Mouse (Mus musculus) cerebellum, adult 11 months (tissue): Measurements from ENCODE around the gene Ttll12.

Experiments used
- DNase-seq: peaks from one replicate; pipeline ENCODE4 v3.0.0; 2022

Gene Ttll12

GRCm38 (mm10) chr15:83594513-83595363 is at the start of gene Ttll12:
TSS of gene Ttll12 (minus strand) at chr15:83595157.
- DNase-seq = peak; percentile 95

GRCm38 (mm10) chr15:83642518-83642917 is 47.6 kb upstream of the Ttll12 start:
- DNase-seq = no peak

- DNase-seq = no peak
Observed at GRCm38 (mm10) chr15:83640208-83640607, 45.3 kb upstream of the Ttll12 start.

- DNase-seq = no peak
Observed at GRCm38 (mm10) chr15:83639160-83639559, 44.2 kb upstream of the Ttll12 start.

DNA sequence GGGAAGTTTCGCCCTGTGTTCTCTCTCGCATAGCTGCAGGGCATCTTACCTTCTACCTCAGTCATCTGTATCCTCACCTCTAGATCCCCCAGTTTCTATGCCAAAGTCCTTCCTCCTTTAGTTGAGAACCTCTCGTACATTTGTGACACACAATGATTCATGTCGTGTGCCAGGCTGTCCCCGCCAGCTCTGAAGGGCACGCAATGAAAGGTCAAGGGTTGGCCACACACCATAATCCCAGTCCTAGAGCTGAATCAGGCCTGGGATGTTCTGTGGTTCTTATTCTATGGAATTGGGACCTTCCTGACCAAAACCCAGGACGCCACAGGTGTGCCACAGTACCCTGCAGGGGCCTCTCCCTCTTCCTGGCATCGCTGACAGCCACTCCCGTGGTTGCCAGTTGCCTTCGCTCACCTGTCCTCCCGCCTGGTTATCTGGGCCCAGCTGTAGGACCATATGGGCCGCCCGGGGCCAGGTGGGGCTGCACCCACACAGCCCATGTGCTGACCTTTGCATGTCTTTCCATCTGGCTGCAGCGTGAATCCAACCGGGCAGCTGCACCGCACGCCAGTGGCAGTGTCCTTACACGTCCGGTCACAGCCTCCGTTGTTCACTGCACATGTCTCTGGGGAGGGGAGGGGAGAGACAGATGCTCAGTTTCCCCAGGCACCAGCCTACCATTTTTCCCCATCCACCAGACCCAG is 43.4 kb upstream of the Ttll12 start:
- no peak for DNase-seq

DNA sequence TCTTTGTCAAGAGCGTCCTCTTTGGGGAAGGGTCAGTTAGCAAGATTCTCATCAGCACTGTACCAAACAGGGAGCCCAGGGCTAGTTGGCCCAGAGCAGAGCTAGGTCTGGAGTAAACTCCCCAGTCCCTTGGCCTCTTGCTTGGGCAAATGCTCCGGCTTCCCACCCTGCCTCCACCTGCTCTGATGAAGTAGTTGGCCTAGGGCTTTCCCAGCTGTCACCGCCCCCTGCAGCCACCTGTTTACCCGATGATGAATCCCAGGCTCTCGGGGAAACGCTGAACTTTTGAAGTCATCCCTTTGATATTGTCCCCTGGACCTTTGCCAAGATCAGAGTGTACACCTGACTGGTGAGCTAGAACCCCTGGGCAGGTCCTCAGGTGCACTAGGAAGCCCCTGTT is 41.8 kb upstream of the Ttll12 start:
- DNase-seq = no peak

GRCm38 (mm10) chr15:83635251-83635650 is 40.3 kb upstream of the Ttll12 start:
- no peak for DNase-seq

DNA sequence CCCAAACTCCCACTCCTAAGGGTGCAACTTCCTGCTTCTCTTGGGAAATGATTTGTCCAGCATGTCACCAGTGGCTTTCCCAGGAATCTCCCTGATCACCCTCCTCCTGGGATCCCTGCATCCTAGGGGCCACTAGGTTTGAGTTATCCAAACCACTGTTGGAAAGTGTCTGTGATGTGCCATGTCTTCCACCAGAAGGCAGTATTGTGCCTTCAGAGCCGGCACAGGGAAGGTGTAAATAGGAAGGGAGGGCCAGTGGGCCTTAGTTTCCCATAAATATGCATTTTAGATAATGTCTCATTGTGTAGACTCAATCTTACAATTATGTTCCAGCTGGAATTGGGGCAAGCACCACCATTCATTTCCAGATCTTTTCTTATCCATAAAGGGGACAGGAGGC is 39.1 kb upstream of the Ttll12 start:
- no peak for DNase-seq

DNA sequence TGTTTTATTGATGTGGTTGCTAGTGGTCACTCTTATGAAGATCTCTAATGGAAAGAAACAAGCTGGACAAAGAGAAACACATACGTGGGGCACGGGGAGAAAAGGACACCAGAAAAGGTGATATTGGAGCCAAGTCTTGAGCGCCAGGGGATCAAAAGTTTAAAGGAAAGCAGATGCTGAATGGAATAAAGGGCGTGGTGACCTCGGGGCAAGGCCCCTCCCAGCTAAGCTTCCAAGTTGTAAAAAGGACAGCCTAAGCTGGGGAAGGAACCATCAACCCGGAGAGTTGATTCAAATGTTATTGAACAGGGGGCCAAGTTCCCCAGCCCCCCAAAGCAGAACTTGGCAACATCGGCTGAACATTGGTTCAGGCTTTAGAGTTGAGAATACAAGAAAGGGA is 36.1 kb upstream of the Ttll12 start:
- no peak for DNase-seq

DNA sequence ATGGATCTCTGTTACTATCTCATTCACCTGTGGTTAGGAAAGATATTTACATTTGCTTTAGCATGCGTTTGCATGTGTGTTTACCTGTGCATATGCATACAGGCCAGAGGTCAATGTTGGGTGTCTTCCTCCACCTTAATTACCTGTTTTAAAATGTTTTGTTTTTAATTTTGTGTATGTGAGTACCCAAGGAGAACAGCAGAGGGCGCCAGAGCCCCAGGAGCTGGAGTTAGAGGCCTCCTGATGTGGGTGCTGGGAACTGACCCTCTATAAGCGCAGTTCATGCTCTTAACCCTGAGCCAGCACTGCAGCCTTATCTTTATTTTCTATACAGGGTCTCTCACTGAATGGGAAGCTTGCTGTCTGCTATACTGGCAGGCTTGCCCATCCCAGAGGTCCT is 34.8 kb upstream of the Ttll12 start:
- no peak for DNase-seq

DNA sequence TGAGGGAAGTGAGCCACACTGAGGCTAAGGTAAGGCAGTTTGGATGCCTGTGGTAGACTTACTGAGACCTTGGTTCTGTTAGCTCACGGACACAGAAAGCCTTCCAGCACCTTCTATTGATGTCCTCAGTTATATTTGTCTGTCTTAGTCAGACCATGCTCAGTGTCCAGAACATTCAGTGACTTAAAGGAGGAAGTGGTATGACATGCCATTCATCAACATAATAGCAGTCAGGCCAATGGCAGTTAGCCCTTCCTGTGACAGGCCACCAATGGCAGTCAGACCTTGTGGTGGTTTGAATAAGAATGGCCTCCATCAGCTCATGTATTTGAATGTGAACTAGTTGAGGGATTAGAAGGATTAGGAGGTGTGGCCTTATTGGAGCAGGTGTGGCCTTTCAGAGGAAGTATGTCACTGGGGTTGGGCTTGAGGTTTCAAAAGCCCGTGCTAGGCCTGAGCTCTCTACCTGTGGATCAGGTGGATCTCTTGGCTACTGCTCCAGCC is 31.2 kb upstream of the Ttll12 start:
- DNase-seq = no peak

DNA sequence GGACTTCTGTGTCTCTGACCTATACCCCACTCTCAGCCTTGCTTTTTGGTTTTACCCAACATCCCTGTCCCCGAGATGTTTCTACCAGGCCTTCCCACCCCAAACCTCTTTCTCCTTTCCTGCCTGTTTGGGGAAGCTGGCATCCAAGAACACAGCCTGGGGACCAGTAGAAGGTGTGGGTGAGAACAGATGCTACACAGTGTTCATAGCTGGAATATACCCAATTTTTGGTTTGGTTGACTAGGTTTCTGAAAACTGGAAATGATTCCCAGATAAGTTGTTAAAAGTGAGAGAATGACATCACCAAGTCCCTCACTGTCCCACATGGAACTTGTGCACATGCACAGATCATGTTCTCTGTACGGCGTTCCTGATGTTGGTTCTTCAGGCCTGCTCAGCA is 20.3 kb upstream of the Ttll12 start:
- DNase-seq = no peak

- peak; percentile 69 for DNase-seq
Observed at GRCm38 (mm10) chr15:83607115-83607802, 12.3 kb upstream of the Ttll12 start.

- no peak for DNase-seq
Observed at GRCm38 (mm10) chr15:83606700-83607099, 11.7 kb upstream of the Ttll12 start.

GRCm38 (mm10) chr15:83606216-83606615 is 11.3 kb upstream of the Ttll12 start:
- no peak for DNase-seq

GRCm38 (mm10) chr15:83603426-83603825 is 8.5 kb upstream of the Ttll12 start:
- DNase-seq = no peak

DNA sequence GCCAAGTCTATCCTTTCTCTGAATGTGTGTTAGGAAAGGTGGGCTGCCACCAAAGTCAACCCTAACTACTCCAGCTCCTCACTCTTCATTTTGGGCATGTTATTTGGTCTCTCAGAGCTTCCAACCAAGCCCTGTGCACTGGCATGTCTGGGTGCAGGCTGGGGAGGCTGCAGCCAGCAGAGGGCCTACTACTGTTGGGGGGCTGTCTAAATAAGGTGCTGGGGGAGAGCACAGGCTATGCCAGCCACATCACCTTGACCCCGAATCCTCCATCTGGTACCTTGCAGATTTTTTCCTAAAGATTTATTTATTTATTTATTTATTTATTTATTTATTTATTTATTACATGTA is 8.1 kb upstream of the Ttll12 start:
- DNase-seq = no peak

GRCm38 (mm10) chr15:83602372-83603045 is 7.6 kb upstream of the Ttll12 start:
- no peak for DNase-seq

GRCm38 (mm10) chr15:83601185-83601584 is 6.2 kb upstream of the Ttll12 start:
- DNase-seq = no peak

DNA sequence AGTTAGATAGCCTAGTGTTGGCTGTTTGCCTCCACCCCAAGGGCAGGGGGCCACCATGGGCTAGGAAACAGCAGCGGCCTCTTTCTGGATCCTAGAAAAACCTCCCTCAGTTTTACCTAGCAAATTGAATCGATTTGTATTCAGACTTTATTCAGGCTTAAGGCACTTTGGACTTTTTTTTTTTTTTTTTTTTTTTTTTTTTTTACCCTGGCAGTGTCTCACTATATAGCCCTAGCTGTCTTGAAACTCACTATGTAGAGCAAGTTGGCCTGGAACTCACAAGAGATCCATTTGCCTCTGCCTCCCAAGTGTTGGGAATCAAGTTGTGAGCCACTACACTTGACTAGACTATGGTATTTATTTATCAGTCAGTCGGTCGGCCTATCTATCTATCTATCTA is 1.9 kb upstream of the Ttll12 start:
- DNase-seq = no peak

- DNase-seq = no peak
Observed at GRCm38 (mm10) chr15:83595364-83595711, 381 bp upstream of the Ttll12 start.

DNA sequence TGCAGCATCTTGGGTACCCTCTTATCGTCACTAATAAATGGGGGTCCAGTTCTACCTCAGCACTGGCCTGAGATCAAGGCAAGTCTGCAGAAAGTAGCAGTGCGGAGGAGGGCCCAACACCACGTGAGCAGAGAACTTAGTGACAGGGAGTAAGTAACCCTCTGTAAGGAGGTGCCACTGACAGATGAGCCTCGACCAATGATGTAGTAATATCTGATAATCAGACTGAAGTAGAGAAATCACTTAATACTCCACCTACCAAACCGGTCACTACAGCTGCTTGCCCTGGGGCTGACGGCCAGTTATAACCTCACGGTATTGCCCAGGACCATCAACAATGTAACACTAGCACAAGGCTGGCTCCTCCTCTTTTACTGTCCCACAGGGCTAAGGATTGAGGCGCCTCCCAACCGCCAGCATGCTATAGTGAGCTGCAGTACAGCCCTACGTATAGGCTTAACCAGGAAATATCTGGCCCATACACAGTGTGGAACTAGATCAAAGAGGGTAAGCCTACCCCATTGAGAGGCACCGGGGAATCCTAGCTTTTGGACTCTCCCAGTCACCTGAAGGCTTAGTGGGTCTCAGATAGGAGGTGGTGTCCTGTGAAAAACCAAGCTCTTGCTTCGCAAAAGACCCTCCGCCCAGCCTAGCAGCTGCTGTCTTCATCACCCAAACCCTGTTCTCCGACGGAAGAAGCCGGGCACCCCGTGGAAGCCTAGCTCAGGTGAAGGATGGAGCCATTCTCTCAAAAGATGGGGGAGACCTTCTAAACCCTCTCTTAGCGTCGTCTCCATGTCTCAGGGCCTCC is 1.1 kb downstream of the Ttll12 start:
- DNase-seq = no peak
